Mouse (Mus musculus) limb, embryonic 10.5 days (tissue): ENCODE results near the gene 4931408C20Rik. TPM values are rescaled to one million over a fixed set of nuclear protein-coding genes. Genes with fewer than 3 reads are reported as not detected.
A peak's percentile ranks its signal among the peaks of the same experiment; 100 is the strongest.

ENCODE experiments used
- DNase-seq: peaks from one replicate; pipeline ENCODE4 v3.0.0-alpha.2; 2017; ENCODE audit warnings: low spot score
- H3K27ac ChIP-seq: fragments of 300-500 bp; sonication (generic); 2 replicates; pipeline ENCODE4 v1.5.1; 2016; ENCODE audit warnings: mild to moderate bottlenecking
- H3K27me3 ChIP-seq: fragments of 300-500 bp; sonication (generic); 2 replicates; pipeline ENCODE4 v1.6.1; 2016; ENCODE audit warnings: low read depth, mild to moderate bottlenecking; ENCODE audit not compliant: poor library complexity, severe bottlenecking
- H3K36me3 ChIP-seq: fragments of 300-500 bp; sonication (generic); 2 replicates; pipeline ENCODE4 v1.6.1; 2016; ENCODE audit warnings: mild to moderate bottlenecking, moderate library complexity
- H3K4me1 ChIP-seq: fragments of 300-500 bp; sonication (generic); 2 replicates; pipeline ENCODE4 v1.6.1; 2016
- H3K4me3 ChIP-seq: fragments of 300-500 bp; sonication (generic); 2 replicates; pipeline ENCODE4 v1.5.1; 2016; ENCODE audit warnings: mild to moderate bottlenecking, moderate library complexity
- H3K9me3 ChIP-seq: fragments of 300-500 bp; sonication (generic); replicated peaks from 2 replicates; pipeline ENCODE4 v1.6.1; 2016; ENCODE audit warnings: mild to moderate bottlenecking
- WGBS: fragments of 180-500 bp; shearing (Covaris S2); methylation state at CpG from one replicate; pipeline ENCODE4 v1.1.7; 2016; 5-methylcytosine and 5-hydroxymethylcytosine counted together
- polyA plus RNA-seq: library from polyadenylated mRNA; unstranded; fragments of >200 nt; fragmentation: Nextera tagmentation; extraction: Ambion mirVana; gene quantifications from 2 replicates; pipeline ENCODE4 v1.2.1, GENCODE M21; 2016

Gene 4931408C20Rik
- not detected in 2 replicates for polyA plus RNA-seq

- DNase-seq, result peak; percentile 40
- Histone ChIP-seq H3K27me3 (no peaks in the 10 kb centered on the region), H3K36me3 (no peaks in the 10 kb centered on the region), H3K4me1 (no peaks in the 10 kb centered on the region), H3K9me3 (no peaks in the 10 kb centered on the region), H3K4me3 (no peak within 1 kb of the TSS), H3K27ac (no peak within 1 kb of the TSS)
- 36% methylated on average over 1 of the region's 1 CpGs for WGBS
These were observed at the start of gene 4931408C20Rik for GRCm38 (mm10) chr1:26686842-26687760. Gene 4931408C20Rik, minus strand, starts transcription at chr1:26687460.

- Histone ChIP-seq H3K36me3 (no peaks in the 10 kb centered on the region), H3K27ac (no peak overlapping the region), H3K9me3 (no peaks in the 10 kb centered on the region), H3K27me3 (no peaks in the 10 kb centered on the region), H3K4me1 (no peaks in the 10 kb centered on the region), H3K4me3 (no peak overlapping the region)
- 71% methylated on average over 1 of the region's 1 CpGs for WGBS
- peak; percentile 33 for DNase-seq
These were observed 666 bp upstream of the 4931408C20Rik start for GRCm38 (mm10) chr1:26687926-26688325.

- Histone ChIP-seq H3K9me3 (no peaks in the 10 kb centered on the region), H3K27ac (no peak overlapping the region), H3K36me3 (no peaks in the 10 kb centered on the region), H3K4me3 (no peak overlapping the region), H3K27me3 (no peaks in the 10 kb centered on the region), H3K4me1 (no peaks in the 10 kb centered on the region)
- peak; percentile 31 for DNase-seq
These were observed 1.1 kb downstream of the 4931408C20Rik start for GRCm38 (mm10) chr1:26685952-26686693.

- no peak overlapping the region for H3K4me3 ChIP-seq
- H3K36me3 ChIP-seq, result no peaks in the 10 kb centered on the region
- H3K27me3 ChIP-seq, result no peaks in the 10 kb centered on the region
- no peak overlapping the region for H3K27ac ChIP-seq
- no peaks in the 10 kb centered on the region for H3K9me3 ChIP-seq
- no peaks in the 10 kb centered on the region for H3K4me1 ChIP-seq
- WGBS, result 66% methylated on average over 3 of the region's 3 CpGs
- DNase-seq, result no peak
These were observed 1.9 kb downstream of the 4931408C20Rik start for GRCm38 (mm10) chr1:26685383-26685782.

GRCm38 (mm10) chr1:26649704-26650388 lies 37.4 kb downstream of the 4931408C20Rik start:
- Histone ChIP-seq H3K27me3 (no peaks in the 10 kb centered on the region), H3K4me1 (no peaks in the 10 kb centered on the region), H3K27ac (no peak overlapping the region), H3K4me3 (no peak overlapping the region), H3K9me3 (no peaks in the 10 kb centered on the region), H3K36me3 (no peaks in the 10 kb centered on the region)
- DNase-seq, result no peak
- 58% methylated on average over 1 of the region's 1 CpGs for whole genome bisulfite sequencing

GRCm38 (mm10) chr1:26636051-26636450 lies 51.2 kb downstream of the 4931408C20Rik start:
- Histone ChIP-seq H3K4me1 (no peaks in the 10 kb centered on the region), H3K27ac (no peak overlapping the region), H3K4me3 (no peak overlapping the region), H3K27me3 (no peaks in the 10 kb centered on the region), H3K9me3 (no peaks in the 10 kb centered on the region), H3K36me3 (no peaks in the 10 kb centered on the region)
- 90% methylated on average over 5 of the region's 5 CpGs for WGBS
- no peak for DNase-seq
